Mouse (Mus musculus): ENCODE measurements around the gene Asphd1.

The Asphd1 gene

GRCm38 (mm10) chr7:126949403-126949792, at the start of gene Asphd1:
Gene Asphd1 (minus strand): TSS chr7:126949582.
- no peak for DNase-seq (ENCODE audit: low spot score)

DNA sequence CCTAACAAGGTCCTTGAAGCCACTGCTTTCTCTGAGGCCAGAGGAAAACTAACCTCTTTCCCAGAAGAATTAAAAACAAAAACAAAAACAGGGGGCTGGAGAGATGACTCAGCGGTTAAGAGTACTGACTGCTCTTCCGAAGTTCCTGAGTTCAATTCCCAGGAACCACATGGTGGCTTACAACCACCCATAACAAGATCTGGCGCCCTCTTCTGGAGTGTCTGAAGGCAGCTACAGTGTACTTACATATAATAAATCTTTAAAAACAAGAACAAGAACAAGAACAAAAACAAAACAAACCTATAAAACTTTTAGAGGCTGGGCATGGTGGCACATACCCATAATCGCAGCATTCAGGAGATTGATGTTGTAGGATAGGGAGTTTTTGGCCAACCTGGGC, 47.1 kb upstream of the Asphd1 start:
- no peak for DNase-seq (ENCODE audit: low spot score)

DNA sequence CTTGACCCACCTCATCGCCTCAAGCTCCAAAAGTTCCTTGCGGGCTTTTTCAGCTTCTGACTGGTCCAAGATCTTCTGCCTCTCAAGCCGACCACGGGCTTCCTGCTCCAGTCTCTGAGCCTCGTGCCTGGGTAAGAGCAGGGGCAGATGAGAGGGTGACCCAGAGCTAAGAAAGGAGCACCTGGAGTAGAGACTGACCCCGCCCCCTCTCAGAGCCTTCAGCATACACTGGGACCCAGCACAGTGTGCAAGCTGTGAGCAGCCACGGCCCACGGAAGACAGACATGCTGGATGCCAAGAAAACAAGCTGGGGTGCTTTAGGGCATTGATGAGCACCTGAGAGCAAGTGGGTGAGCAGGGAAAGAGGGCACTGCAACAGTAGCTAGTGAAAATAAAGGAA, 39.4 kb upstream of the Asphd1 start:
- no peak for DNase-seq (ENCODE audit: low spot score)

DNA sequence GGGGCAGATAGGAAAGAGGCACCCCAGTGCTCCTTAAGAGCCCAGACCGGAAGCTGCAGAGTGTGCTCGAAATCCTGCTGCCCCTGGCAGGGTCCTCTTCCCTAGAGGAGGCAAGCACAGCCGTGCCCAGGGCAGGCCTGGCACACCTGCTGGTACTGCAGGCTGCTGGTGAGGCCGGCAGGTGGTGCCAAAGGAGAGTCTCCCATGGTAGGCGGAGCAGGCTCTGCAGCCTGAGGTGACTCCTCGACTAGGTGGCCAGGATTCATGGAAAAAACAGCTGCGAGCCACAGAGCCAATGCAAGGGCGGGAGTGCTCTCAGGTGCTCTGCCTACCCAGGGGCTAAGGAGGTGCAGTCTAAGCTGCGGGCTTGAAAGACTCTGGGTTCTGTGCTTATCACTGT, 36.9 kb upstream of the Asphd1 start:
- DNase-seq (ENCODE audit: low spot score): no peak

DNA sequence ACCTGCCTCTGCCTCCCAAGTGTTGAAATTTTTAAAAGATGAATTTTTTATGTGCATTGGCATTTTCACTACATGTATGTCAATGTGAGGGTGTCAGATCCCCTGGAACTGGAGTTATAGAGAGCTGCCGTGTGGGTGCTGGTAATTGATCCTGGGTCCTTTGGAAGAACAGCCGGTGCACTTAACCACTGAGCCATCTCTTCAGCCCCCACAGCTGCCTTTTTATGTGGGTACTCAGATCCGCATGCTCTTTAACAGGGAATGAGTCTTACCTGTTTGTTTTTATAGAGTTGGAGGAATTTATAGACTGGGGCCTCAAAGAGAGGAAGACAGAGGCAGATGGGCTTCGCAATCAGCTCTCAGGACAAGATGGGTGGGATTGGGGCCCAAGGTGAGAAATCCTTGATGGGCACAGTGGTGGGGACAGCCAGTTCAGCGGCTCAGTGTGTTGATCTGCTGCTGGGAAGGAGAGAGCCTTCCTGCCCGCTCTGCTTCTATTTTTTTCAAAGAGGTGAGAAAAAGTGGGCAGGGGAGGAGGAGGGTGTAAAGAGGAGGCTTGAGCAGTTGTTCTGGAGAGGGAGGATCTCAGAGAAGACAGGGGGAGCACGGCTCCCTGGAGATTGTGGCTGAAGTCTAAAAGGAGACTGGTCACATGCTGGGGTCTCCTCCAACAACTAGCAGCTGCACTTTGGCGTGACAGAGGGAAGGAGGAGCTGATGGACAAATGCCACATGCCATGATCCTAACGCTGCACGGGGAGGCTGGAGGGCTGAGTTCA, 35.5 kb upstream of the Asphd1 start:
- DNase-seq (ENCODE audit: low spot score): no peak

- no peak for DNase-seq (ENCODE audit: low spot score)
Observed at GRCm38 (mm10) chr7:126983113-126983512, 33.7 kb upstream of the Asphd1 start.

DNA sequence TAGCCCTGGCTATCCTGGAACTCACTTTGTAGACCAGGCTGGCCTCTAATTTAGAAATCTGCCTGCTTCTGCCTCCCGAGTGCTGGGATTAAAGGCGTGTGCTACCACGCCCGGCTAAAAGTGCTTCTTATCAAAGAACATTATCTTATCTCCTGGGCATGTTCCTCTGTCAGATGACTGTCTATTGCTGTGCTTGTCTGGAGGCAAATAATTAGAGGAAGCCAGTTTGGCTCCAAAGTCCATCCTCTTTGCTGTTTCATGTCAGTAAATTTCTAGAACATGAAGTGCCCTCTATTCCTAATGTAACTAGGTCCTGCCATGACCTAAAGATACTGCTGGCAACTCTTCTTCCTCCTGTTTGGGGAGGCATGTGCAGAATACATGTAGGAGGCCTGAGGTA, 32.7 kb upstream of the Asphd1 start:
- no peak for DNase-seq (ENCODE audit: low spot score)

DNA sequence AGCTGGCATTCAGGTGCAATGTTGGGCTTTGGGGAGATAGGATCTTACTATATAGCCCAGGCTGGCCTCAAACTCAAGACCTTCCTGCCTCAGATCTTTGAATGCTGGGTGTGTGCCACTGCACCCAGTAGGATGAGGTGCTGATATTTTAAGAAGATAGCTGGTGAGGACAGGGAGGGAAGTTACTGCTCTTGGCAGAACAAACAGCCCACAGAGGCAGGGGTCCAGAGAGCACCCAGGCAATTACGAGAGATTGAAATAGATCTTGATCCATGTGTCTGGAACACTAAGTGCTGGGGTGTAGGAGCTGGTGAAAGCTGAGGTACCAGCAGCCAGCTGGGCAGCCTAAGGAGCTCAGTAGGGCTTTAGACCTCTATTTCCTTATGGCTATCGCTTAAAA, 32.2 kb upstream of the Asphd1 start:
- DNase-seq (ENCODE audit: low spot score): no peak

DNA sequence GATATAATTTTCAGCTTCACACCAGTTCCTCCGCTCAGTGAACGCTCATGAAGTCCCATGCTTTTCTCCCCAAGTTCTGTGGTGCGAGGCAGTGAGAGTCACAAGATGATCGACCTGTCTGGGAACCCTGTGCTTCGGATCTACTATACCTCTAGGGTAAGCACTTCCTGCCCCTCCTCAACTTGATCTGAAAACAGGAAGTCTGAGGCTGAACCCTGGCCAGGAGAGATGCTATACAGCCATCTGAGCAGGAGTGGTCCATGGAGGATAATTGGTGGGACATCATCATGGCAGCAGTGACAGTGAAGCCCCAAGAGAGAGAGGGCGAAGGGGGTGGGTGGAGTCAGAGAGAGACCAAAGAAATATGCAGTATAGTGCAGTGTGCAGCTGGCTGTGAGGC, 29.5 kb upstream of the Asphd1 start:
- no peak for DNase-seq (ENCODE audit: low spot score)

DNA sequence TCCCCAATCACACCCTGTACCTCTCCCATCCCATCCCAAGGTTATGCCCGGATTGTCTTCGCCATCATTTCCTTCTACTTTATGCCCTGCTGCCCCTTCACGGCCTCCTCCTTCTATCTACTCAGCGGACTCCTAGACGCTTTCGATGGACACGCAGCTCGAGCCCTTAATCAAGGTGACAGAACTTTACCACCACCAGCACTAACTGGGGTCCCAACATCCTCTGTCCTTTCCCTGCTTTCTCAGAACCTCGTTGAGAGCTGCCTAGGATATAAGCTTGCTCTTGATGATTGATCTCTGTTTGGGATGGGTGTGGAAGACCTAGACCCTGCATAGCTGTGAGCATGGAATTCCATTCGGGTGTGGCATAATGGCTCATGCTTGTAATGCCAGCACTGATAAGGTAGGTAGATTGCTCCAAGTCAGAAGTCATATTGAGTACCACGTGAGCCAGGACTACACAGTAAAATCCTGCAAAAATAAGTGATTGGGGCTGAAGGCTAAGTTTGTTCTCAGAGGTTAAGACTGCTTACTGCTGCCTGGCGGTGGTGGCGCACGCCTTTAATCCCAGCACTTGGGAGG, 27.6 kb upstream of the Asphd1 start:
- no peak for DNase-seq (ENCODE audit: low spot score)

DNA sequence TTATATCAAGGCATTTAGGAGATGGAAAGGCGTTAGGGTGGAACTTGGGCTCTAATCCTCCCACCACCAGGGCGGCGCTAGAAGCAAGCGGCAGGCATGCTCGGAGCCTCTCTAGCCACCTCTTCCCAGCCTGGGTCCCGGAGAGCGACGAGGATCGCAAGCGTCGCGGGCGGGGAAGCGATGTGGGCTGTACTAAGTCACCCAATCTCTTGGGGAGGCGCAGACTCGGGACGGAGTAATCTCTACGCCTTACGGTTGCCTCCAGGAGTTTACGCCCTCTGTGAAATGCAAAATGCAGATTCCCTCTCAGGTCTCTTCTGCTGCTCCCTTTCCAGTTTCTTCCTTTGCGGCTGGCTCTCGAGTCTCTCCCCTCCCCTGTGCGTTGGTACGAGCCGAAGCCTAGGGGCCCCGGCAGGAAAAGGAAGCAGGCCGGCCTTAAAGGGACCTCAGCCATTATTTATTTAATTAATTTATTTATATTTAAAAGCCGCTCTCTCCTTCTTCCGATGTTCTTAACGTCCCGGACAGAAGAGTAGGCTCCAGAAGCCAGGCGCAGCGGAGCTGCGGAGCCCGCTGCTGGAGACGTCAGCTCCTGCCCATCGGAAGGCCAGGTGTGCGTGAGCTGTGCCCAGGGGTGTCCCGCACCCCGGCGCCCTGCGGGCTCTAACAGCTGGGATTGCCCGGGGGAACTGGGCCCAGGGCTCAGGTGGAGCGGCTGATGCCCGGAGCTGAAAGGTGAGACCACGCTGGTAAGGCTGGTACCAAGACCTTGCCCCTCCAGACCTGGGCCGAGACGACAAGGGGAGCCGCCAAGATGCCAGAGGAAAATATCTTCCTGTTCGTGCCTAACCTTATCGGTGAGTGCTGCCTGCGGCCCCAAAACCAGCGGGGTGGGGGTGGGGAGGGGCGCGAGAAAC, 26.8 kb upstream of the Asphd1 start, which contains the start of gene Cdiptos:
Gene Cdiptos, minus strand, starts transcription at position 149 of the 917 bp plus-strand sequence.
- peak; percentile 85 for DNase-seq (ENCODE audit: low spot score)

GRCm38 (mm10) chr7:126975893-126975949, 26.3 kb upstream of the Asphd1 start, which contains the start of gene Cdipt:
Gene Cdipt (plus strand): TSS chr7:126975914.
- DNase-seq (ENCODE audit: low spot score): no peak

- no peak for DNase-seq (ENCODE audit: low spot score)
Observed at GRCm38 (mm10) chr7:126975493-126975892, 26.1 kb upstream of the Asphd1 start.

GRCm38 (mm10) chr7:126967361-126967760, 18.0 kb upstream of the Asphd1 start:
- DNase-seq (ENCODE audit: low spot score): no peak

GRCm38 (mm10) chr7:126965568-126965967, 16.2 kb upstream of the Asphd1 start:
- no peak for DNase-seq (ENCODE audit: low spot score)

GRCm38 (mm10) chr7:126963548-126964286, 14.3 kb upstream of the Asphd1 start:
- no peak for DNase-seq (ENCODE audit: low spot score)

DNA sequence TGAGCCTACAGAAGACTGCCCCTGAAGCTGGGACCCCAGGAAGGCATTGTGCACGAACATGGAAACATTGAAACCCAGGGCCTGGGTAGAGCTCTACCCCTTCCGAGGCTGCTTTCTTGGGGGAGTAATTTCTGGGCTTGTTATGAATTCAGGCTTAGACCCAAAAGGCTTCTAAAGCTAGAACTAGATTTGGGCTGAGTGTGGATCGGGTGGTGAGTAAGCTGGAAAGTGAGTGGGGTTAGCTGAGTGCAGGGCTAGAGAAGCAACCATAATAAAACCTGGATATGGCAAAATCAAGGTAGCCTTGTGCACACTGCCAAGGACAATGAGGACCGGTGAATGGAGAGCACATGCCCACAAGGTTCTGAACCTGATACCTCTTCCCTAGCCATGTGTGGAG, 12.6 kb upstream of the Asphd1 start:
- DNase-seq (ENCODE audit: low spot score): no peak

DNA sequence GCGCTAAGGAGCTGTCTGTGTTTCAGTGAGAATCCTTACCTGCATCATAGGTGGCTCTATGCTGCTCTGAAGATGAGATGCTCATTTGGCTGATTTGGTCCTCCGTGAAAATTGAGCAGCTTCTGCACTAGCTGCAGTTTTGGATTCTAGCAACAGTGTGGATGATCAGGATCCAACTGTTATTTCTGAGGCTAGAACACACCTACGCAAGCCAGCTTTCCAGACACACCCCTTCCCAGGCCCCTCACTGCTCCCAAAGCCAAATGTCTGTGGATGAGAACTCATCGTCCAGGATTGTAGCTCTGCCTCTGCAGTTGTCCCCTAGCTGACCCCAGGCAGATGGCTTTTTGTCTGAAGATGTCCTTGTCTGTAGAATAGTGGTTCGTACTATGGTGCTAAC, 11.7 kb upstream of the Asphd1 start:
- no peak for DNase-seq (ENCODE audit: low spot score)

DNA sequence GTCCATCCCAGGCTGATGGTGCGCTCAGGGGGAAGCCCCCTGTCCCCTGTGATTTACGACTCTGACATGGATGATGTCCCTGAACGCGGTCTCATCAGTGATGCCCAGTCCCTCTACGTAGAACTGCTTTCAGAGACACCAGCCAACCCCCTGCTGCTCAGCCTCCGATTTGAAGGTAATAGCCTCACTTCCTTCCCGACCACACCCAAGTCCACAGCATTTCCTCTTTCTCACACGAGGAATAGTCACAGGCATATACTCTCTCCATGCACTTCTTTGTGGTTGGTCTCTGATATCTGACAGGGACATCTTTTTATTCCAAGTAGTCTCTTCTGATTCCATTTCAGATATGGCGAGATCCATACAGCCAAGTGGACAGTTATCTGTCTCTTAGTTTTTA, 10.4 kb upstream of the Asphd1 start:
- DNase-seq (ENCODE audit: low spot score): no peak

DNA sequence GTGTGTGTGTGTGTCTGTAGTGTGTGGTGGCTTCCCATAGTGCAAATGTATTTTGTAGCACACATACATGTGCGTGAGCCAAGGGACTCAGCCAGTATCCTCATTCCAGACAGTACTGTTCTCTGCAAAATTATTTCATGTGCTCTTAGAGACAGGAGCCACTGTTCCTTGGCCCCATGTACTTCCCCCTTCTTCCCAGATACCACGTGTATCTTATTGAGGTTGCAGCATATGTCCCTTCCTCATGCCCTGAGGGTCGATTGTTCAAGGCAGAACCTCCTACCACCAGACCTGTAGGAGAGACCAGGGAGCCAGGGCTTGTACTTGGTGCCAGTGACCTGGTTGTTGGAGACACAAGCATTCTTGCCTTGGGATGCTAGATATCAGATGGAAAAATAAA, 5.7 kb upstream of the Asphd1 start:
- DNase-seq (ENCODE audit: low spot score): no peak

DNA sequence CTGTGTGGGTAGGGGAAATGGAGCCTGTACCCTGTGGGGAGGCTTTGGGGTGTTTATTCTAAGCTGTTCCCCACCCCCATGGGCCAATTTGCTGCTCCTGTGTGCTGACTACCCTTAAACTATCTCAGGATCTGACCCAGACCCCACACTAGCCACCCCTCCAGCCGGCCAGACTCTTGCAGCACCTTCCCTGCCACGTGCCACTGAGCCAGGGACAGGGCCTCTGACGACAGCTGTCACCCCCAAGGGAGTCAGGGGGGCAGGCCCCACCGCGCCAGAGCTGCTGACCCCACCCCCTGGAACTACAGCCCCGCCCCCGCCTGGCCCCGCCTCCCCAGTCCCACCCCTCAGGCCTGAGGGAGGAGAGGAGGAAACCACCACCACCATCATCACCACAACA, 3.3 kb upstream of the Asphd1 start:
- DNase-seq (ENCODE audit: low spot score): no peak

- no peak for DNase-seq (ENCODE audit: low spot score)
Observed at GRCm38 (mm10) chr7:126951741-126952140, 2.4 kb upstream of the Asphd1 start.
